Mouse (Mus musculus) midbrain, embryonic 16.5 days (tissue): Measurements from ENCODE around the gene Ap1g1. TPM values are rescaled to one million over a fixed set of nuclear protein-coding genes. Genes with fewer than 3 reads are reported as not detected.
A peak's percentile ranks its signal among the peaks of the same experiment; 100 is the strongest.

ENCODE experiments used
- ATAC-seq: fragments of 200-750 bp; cut with Nextera tagmentation; 2 replicates; pipeline ENCODE4 v1.8.0; 2017; ENCODE audit warnings: moderate TSS enrichment
- H3K27ac ChIP-seq: fragments of 300-500 bp; sonication (generic); 2 replicates; pipeline ENCODE4 v1.5.1; 2014; ENCODE audit warnings: mild to moderate bottlenecking, low read length, mixed read lengths
- H3K27me3 ChIP-seq: fragments of 300-500 bp; sonication (generic); 2 replicates; pipeline ENCODE4 v1.6.1; 2014; ENCODE audit warnings: low read depth, low read length, mixed read lengths; ENCODE audit not compliant: control insufficient read depth, insufficient read depth
- H3K36me3 ChIP-seq: fragments of 300-500 bp; sonication (generic); 2 replicates; pipeline ENCODE4 v1.6.1; 2014; ENCODE audit warnings: mild to moderate bottlenecking, low read length, moderate library complexity, mixed read lengths; ENCODE audit not compliant: control insufficient read depth, insufficient read depth
- H3K4me1 ChIP-seq: fragments of 300-500 bp; sonication (generic); 2 replicates; pipeline ENCODE4 v1.6.1; 2014; ENCODE audit warnings: mild to moderate bottlenecking, low read length, mixed read lengths; ENCODE audit not compliant: control insufficient read depth, insufficient read depth
- H3K4me2 ChIP-seq: fragments of 300-500 bp; sonication (generic); 2 replicates; pipeline ENCODE4 v1.6.1; 2014; ENCODE audit warnings: mild to moderate bottlenecking, low read length, mixed read lengths
- H3K4me3 ChIP-seq: fragments of 300-500 bp; sonication (generic); 2 replicates; pipeline ENCODE4 v1.5.1; 2014; ENCODE audit warnings: low read depth, mild to moderate bottlenecking, low read length, moderate library complexity, mixed read lengths
- H3K9ac ChIP-seq: fragments of 300-500 bp; sonication (generic); 2 replicates; pipeline ENCODE4 v1.6.1; 2014; ENCODE audit warnings: low read depth, low read length, mixed read lengths
- H3K9me3 ChIP-seq: fragments of 300-500 bp; sonication (generic); replicated peaks from 2 replicates; pipeline ENCODE4 v1.6.1; 2014; ENCODE audit warnings: mild to moderate bottlenecking, low read length, mixed read lengths; ENCODE audit not compliant: control insufficient read depth, poor library complexity, severe bottlenecking
- WGBS: fragments of 180-500 bp; shearing (Covaris S2); extraction: QIAGEN DNeasy Blood & Tissue Kit; methylation state at CpG from one replicate; pipeline ENCODE4 v1.1.7; 2014; 5-methylcytosine and 5-hydroxymethylcytosine counted together
- polyA plus RNA-seq: library from polyadenylated mRNA; unstranded; fragments of >200 nt; fragmentation: Nextera tagmentation; extraction: Ambion mirVana; gene quantifications from 2 replicates; pipeline ENCODE4 v1.2.1, GENCODE M21; 2015

The Ap1g1 gene
- polyA plus RNA-seq, 1 experiment from 2014 or later = 53.0 TPM

DNA sequence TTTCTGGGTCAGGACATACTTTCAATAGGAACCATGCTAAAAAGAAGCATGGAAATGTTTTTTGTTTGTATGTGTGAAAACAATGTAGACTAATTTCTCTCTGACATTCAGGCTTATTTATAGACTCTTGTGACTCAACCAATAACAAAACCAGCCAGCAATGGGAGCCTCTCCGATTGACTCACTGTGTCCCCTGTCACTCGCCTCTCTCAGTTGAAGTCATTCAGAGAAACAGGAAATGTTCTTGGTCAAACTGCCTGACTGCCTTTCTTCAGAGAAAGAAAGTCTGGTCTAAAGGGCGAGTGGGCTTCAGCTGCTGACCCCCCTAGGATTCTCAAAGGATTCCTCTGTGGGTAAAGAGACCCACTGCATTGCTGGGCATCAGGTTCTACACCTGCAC, 5.2 kb upstream of the Ap1g1 start:
- no peak overlapping the region for H3K9ac ChIP-seq
- H3K4me2 ChIP-seq = no peak overlapping the region
- no peak overlapping the region for H3K4me3 ChIP-seq
- no peak for ATAC-seq
- peaks cover 9% of the 10 kb centered on the region for H3K27me3 ChIP-seq
- H3K27ac ChIP-seq = no peak overlapping the region
- 49% methylated on average over 3 of the region's 3 CpGs for WGBS
- no peaks in the 10 kb centered on the region for H3K9me3 ChIP-seq
- H3K36me3 ChIP-seq = no peaks in the 10 kb centered on the region
- H3K4me1 ChIP-seq = no peaks in the 10 kb centered on the region

DNA sequence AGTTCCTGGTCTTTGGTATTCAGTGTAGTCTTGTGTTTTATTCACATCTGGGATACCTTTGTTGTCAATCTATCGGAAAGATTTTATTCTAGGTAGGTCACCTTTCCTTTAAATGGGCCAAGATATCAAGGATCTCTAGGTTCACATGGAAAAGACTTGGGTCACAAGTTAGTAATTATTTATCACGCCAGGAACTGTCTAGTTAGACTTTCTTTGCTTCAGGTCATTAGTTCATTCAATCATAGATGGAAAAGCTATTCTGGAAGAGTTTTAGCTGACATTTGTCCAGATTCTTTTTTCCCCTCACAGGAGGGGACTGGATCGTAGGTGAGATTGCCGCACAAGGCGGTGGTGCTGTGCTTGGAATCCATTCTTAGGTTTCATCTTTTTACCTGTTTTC, 503 bp upstream of the Ap1g1 start:
- H3K27me3 ChIP-seq = peaks cover 9% of the 10 kb centered on the region
- ATAC-seq = no peak
- no peaks in the 10 kb centered on the region for H3K9me3 ChIP-seq
- H3K4me3 ChIP-seq = peak overlapping the region; percentile 90
- H3K4me1 ChIP-seq = peaks cover 20% of the 10 kb centered on the region
- 22% methylated on average over 5 of the region's 5 CpGs for WGBS
- H3K36me3 ChIP-seq = no peaks in the 10 kb centered on the region
- peak overlapping the region; percentile 98 for H3K27ac ChIP-seq
- H3K4me2 ChIP-seq = peak overlapping the region; percentile 60
- peak overlapping the region; percentile 48 for H3K9ac ChIP-seq

GRCm38 (mm10) chr8:109778993-109779421, 653 bp downstream of the Ap1g1 start:
- peak overlapping the region; percentile 90 for H3K4me3 ChIP-seq
- peak overlapping the region; percentile 98 for H3K27ac ChIP-seq
- peak overlapping the region; percentile 98 for H3K4me2 ChIP-seq
- 0 out of 2 replicates have a peak, but pooled peaks cover 5% of the 10 kb centered on the region for H3K27me3 ChIP-seq
- no peaks in the 10 kb centered on the region for H3K36me3 ChIP-seq
- H3K9me3 ChIP-seq = no peaks in the 10 kb centered on the region
- H3K4me1 ChIP-seq = peaks cover 20% of the 10 kb centered on the region
- WGBS = under 1% methylated on average over 27 of the region's 32 CpGs
- ATAC-seq = no peak; the same call in 1 of the 2 replicates
- peak overlapping the region; percentile 91 for H3K9ac ChIP-seq

DNA sequence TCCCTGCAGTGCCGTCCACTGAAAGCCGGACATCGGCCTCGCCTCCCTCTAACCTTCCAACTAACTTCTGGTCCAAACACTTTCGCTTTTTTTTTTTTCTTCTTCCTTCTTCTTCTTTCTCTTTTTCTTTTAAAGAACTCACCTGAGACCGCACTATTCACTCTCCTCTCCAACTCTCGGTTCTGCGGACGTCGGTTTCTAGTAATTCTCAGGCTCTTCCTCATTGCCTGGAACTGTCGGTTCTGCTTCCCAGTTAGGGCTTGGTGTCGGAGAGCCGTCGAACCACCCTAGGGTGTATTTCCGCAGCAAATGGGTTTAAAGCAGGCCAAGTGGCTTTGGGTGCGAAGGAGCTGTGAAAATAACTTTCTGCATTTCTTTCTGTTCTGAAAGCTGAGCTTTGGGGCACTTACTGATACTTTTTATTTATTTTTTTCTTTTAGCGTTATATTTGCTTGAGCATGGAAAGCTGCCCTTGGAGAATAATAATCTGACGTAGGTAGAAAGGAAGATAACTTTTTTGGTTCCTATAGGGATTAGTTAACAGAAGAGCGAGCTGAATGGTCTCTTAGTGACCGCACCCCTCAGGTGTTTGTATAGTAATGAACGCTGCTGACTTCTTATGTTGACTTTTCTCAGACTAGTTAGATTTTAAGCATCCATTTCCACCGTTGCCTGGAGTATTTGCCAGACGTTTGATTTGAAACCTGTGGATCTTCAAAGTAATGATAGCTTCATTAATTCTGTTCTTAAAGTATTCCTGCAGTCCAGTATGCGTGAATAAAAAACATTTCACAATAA, 1.3 kb downstream of the Ap1g1 start:
- Histone ChIP-seq H3K9ac (peak overlapping the region; percentile 91), H3K36me3 (no peaks in the 10 kb centered on the region), H3K27ac (peak overlapping the region; percentile 98; the same call in 1 of the 2 replicates), H3K4me3 (peak overlapping the region; percentile 90), H3K4me1 (peaks cover 20% of the 10 kb centered on the region), H3K27me3 (0 out of 2 replicates have a peak, but pooled peaks cover 3% of the 10 kb centered on the region), H3K4me2 (peak overlapping the region; percentile 98), H3K9me3 (no peaks in the 10 kb centered on the region)
- 20% methylated on average over 24 of the region's 24 CpGs for WGBS
- no peak for ATAC-seq

- Histone ChIP-seq H3K9me3 (no peaks in the 10 kb centered on the region), H3K36me3 (no peaks in the 10 kb centered on the region), H3K4me2 (peak overlapping the region; percentile 98), H3K4me3 (no peak overlapping the region), H3K27ac (no peak overlapping the region), H3K27me3 (0 out of 2 replicates have a peak, but pooled peaks cover under 1% of the 10 kb centered on the region), H3K9ac (no peak overlapping the region), H3K4me1 (peaks cover 20% of the 10 kb centered on the region)
- no peak for ATAC-seq
- 76% methylated on average over 4 of the region's 4 CpGs for WGBS
Observed at GRCm38 (mm10) chr8:109780548-109780947, 2.2 kb downstream of the Ap1g1 start.

DNA sequence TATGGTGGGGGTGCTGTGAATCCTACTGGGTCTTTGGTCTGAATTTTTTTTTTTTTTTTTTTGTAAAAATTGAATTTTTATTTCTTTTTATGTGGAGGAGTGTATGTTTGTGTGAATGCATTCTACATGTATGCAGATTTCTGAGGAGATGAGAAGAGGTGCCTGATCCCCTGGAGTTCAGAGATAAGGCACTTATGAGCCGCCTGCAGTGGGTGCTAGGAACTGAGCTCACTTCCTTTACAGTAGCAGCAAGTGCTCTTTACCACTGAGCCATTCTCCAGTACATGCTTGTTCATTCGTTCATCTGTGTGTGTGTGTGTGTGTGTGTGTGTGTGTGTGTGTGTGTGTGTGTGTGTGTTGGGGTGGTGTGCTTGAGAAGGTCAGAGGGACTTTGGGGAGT, 12.6 kb downstream of the Ap1g1 start:
- no peak overlapping the region for H3K9ac ChIP-seq
- no peaks in the 10 kb centered on the region for H3K36me3 ChIP-seq
- ATAC-seq = no peak
- no peak overlapping the region for H3K27ac ChIP-seq
- H3K4me2 ChIP-seq = no peak overlapping the region
- no peaks in the 10 kb centered on the region for H3K27me3 ChIP-seq
- H3K9me3 ChIP-seq = no peaks in the 10 kb centered on the region
- 97% methylated on average over 2 of the region's 2 CpGs for WGBS
- no peak overlapping the region for H3K4me3 ChIP-seq
- no peaks in the 10 kb centered on the region; the same call in 1 of the 2 replicates for H3K4me1 ChIP-seq

GRCm38 (mm10) chr8:109795166-109795565, 16.8 kb downstream of the Ap1g1 start:
- Histone ChIP-seq H3K4me1 (no peaks in the 10 kb centered on the region), H3K4me3 (no peak overlapping the region), H3K9me3 (no peaks in the 10 kb centered on the region), H3K27me3 (no peaks in the 10 kb centered on the region), H3K36me3 (no peaks in the 10 kb centered on the region), H3K27ac (no peak overlapping the region), H3K9ac (no peak overlapping the region), H3K4me2 (no peak overlapping the region)
- ATAC-seq = no peak
- WGBS = 45% methylated on average over 1 of the region's 1 CpGs

- Histone ChIP-seq H3K4me3 (no peak overlapping the region), H3K27me3 (no peaks in the 10 kb centered on the region), H3K27ac (no peak overlapping the region), H3K4me2 (no peak overlapping the region), H3K36me3 (no peaks in the 10 kb centered on the region), H3K9me3 (no peaks in the 10 kb centered on the region), H3K4me1 (no peaks in the 10 kb centered on the region), H3K9ac (no peak overlapping the region)
- ATAC-seq = no peak
Observed at GRCm38 (mm10) chr8:109798721-109799120, 20.4 kb downstream of the Ap1g1 start.

- Histone ChIP-seq H3K9me3 (no peaks in the 10 kb centered on the region), H3K4me3 (no peak overlapping the region), H3K9ac (no peak overlapping the region), H3K4me1 (no peaks in the 10 kb centered on the region), H3K27ac (no peak overlapping the region), H3K27me3 (no peaks in the 10 kb centered on the region), H3K4me2 (no peak overlapping the region), H3K36me3 (no peaks in the 10 kb centered on the region)
- no peak for ATAC-seq
- WGBS = 75% methylated on average over 4 of the region's 4 CpGs
Observed at GRCm38 (mm10) chr8:109799245-109799644, 20.9 kb downstream of the Ap1g1 start.
